Mouse (Mus musculus) neutrophil, adult 5-6 weeks (primary cell): ENCODE data around the gene Cep83. TPM values are rescaled to one million over a fixed set of nuclear protein-coding genes. Genes with fewer than 3 reads are reported as not detected.

ENCODE experiments used
- ATAC-seq: fragments of 151-379, 151-347 bp; 2 replicates; pipeline ENCODE4 v1.8.0; 2017; ENCODE audit warnings: mild to moderate bottlenecking, moderate TSS enrichment; ENCODE audit not compliant: insufficient number of reproducible peaks, poor library complexity, low FRiP score, severe bottlenecking; ENCODE audit errors: extremely low read depth
- total RNA-seq: library from RNA; stranded (forward); fragments of 200-1000 nt; gene quantifications from 2 replicates; pipeline ENCODE4 v1.2.3, GENCODE M21; 2017

Cep83 gene
- total RNA-seq, 1 experiment from 2014 or later: 49.7 TPM

GRCm38 (mm10) chr10:94747011-94747410 is 58.6 kb downstream of the Cep83 start:
- ATAC-seq: no peak

- ATAC-seq: no peak
These were observed 83.0 kb downstream of the Cep83 start for GRCm38 (mm10) chr10:94771496-94771895.

- ATAC-seq: no peak
These were observed 89.1 kb downstream of the Cep83 start for GRCm38 (mm10) chr10:94777576-94777975.

GRCm38 (mm10) chr10:94779319-94779718 is 90.9 kb downstream of the Cep83 start:
- no peak for ATAC-seq

- no peak for ATAC-seq
These were observed 92.3 kb downstream of the Cep83 start for GRCm38 (mm10) chr10:94780618-94781262.

- no peak for ATAC-seq
These were observed 100.8 kb downstream of the Cep83 start for GRCm38 (mm10) chr10:94789205-94789604.

- ATAC-seq: no peak
These were observed 105.5 kb downstream of the Cep83 start for GRCm38 (mm10) chr10:94793914-94794313.

GRCm38 (mm10) chr10:94794666-94795244 is 106.3 kb downstream of the Cep83 start:
- no peak for ATAC-seq

- no peak for ATAC-seq
These were observed 109.7 kb downstream of the Cep83 start for GRCm38 (mm10) chr10:94798128-94798527.

- no peak for ATAC-seq
These were observed 111.2 kb downstream of the Cep83 start for GRCm38 (mm10) chr10:94799485-94800239.

- ATAC-seq: no peak
These were observed 112.4 kb downstream of the Cep83 start for GRCm38 (mm10) chr10:94800677-94801354.

- ATAC-seq: no peak
These were observed 115.8 kb downstream of the Cep83 start for GRCm38 (mm10) chr10:94804029-94804908.

- ATAC-seq: no peak
These were observed 116.4 kb downstream of the Cep83 start for GRCm38 (mm10) chr10:94804909-94805220.

- no peak for ATAC-seq
These were observed 118.9 kb downstream of the Cep83 start for GRCm38 (mm10) chr10:94807323-94807722.

- ATAC-seq: no peak
These were observed 119.8 kb downstream of the Cep83 start for GRCm38 (mm10) chr10:94808275-94808674.

GRCm38 (mm10) chr10:94809946-94810472 is 121.6 kb downstream of the Cep83 start:
- ATAC-seq: no peak

GRCm38 (mm10) chr10:94811907-94812851 is 123.7 kb downstream of the Cep83 start:
- ATAC-seq: no peak

- no peak for ATAC-seq
These were observed 129.7 kb downstream of the Cep83 start for GRCm38 (mm10) chr10:94818127-94818526.
